Mouse (Mus musculus) adrenal gland, postnatal 4 days (tissue): ENCODE results near the gene Grhl3. TPM values are rescaled to one million over a fixed set of nuclear protein-coding genes. Genes with fewer than 3 reads are reported as not detected.
"Not testable (repeated sequence)": the region's sequence is repeated elsewhere in the genome, so short reads cannot be mapped to it uniquely, and the experiment has no call there.

Experiments used
- DNase-seq, 2 experiments: peaks; one replicate each; pipeline ENCODE4 v3.0.0; 2021 to 2022; ENCODE audit warnings: low spot score in 2 of 2, mixed read lengths in 2 of 2
- long read RNA-seq, 2 experiments: library from polyadenylated mRNA; stranded (forward); transcript quantifications; one replicate each; pipeline ENCODE4 v2.0.0; 2021
- total RNA-seq, 2 experiments: library from RNA; stranded (reverse); gene quantifications; 2 replicates each; pipeline ENCODE4 v1.2.3; 2021

Gene Grhl3
- total RNA-seq = under 1 TPM; 0.14 to 0.22 TPM
- long read RNA-seq, experiment 1 = 0 reads
- long read RNA-seq, experiment 2, partial matches to known transcripts = 0 of 1 reads
- long read RNA-seq, experiment 2, other reads (novel, unspliced or antisense) = 1 of 1 reads

DNA sequence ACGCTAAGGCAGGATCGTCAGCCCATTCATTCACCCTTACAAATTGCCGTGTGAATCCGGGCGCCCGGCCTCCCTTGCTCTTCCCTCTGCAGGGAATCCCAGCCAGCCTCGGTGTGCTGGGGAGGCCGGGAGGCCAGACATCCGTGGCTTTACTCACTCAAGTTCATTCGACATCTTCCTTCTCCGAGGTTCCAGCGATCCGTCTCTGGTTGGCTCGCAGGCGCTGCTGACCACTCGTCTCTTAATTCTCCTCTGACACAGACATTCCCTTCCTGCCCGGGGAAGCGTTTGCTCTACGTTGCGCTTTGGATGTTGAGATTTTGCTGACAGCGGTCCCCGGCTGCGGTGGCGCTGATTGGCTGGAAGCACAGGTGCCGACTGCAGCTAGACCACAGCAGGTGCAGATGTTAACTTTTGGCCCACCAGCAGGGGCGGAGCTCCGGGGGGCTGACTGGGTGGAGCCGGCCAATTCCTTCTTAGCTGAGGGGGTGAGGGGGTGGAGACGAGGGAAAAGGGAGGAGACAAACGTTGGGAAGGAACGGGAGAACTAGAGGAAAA, at the start of gene Grhl3:
Gene Grhl3, minus strand, starts transcription at position 380 of the 558 bp plus-strand sequence.
- no peak for DNase-seq

DNA sequence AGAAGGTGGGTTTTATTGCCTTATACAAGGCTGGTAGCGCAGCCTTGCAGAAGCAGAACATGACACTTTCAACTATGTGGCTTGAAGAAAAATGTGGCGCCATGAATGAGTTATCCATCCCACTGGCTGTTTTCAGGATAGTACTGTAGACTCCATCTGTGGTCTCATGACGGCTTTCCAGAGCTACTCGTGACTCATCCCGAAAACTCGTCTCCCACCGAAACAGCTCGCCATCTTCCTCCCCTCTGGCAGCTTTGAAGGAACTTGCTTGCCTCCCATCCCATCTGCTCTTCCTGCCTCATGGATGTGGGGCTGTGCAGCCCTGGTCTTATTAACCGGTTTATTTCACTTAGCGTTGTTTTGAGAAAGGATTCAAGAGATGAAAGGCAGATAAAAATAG, 48.9 kb upstream of the Grhl3 start:
- no peak for DNase-seq

- DNase-seq = no peak
These were observed 47.0 kb upstream of the Grhl3 start for GRCm38 (mm10) chr4:135620461-135620860.

GRCm38 (mm10) chr4:135617783-135618470, 44.5 kb upstream of the Grhl3 start:
- no peak for DNase-seq

- DNase-seq = no peak
These were observed 43.6 kb upstream of the Grhl3 start for GRCm38 (mm10) chr4:135617038-135617437.

GRCm38 (mm10) chr4:135615307-135615706, 41.9 kb upstream of the Grhl3 start:
- not testable (repeated sequence) for DNase-seq

DNA sequence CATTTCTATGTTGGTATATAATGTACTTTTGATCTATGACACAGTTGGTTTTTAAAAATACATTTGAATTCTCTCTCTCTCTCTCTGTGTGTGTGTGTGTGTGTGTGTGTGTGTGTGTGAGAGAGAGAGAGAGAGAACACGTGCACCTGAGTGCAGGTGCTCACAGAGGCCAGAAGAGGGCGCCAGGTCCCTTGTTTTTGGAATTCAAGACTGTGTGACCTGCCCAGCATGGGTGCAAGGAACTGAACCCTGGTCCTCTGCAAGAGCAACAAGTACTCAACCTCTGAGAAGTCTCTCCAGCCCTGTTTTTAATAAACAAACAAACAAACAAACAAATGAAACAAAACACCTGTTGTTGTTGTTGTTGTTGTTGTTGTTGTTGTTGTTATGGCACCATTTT, 36.6 kb upstream of the Grhl3 start:
- DNase-seq = no peak

GRCm38 (mm10) chr4:135607979-135608885, 34.8 kb upstream of the Grhl3 start:
- no peak for DNase-seq

- no peak for DNase-seq
These were observed 32.8 kb upstream of the Grhl3 start for GRCm38 (mm10) chr4:135606271-135606670.

- no peak for DNase-seq
These were observed 28.1 kb upstream of the Grhl3 start for GRCm38 (mm10) chr4:135601530-135601929.

- DNase-seq = no peak
These were observed 26.2 kb upstream of the Grhl3 start for GRCm38 (mm10) chr4:135599497-135600182.

GRCm38 (mm10) chr4:135598998-135599397, 25.6 kb upstream of the Grhl3 start:
- DNase-seq = no peak

DNA sequence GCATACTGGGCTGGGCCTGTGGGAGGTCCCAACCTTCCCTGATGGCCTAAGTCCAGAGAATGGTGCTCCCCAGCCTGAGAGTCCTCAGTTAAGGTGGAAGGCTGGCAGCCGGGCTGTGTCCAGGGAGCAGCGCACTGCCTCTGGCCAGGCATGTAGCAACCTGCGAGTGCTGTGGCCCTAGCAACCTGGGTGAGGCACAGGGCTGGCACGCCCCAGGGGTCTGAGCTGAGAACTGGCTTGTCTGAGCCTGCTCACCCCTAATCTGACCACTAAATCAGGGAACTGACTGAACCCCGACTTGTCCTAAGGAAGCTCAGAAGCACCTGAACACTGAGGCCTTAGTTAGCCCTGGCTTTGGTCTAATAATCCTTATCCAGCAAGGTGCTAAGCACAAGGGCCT, 24.1 kb upstream of the Grhl3 start:
- DNase-seq = no peak

GRCm38 (mm10) chr4:135595943-135596342, 22.5 kb upstream of the Grhl3 start:
- no peak for DNase-seq

DNA sequence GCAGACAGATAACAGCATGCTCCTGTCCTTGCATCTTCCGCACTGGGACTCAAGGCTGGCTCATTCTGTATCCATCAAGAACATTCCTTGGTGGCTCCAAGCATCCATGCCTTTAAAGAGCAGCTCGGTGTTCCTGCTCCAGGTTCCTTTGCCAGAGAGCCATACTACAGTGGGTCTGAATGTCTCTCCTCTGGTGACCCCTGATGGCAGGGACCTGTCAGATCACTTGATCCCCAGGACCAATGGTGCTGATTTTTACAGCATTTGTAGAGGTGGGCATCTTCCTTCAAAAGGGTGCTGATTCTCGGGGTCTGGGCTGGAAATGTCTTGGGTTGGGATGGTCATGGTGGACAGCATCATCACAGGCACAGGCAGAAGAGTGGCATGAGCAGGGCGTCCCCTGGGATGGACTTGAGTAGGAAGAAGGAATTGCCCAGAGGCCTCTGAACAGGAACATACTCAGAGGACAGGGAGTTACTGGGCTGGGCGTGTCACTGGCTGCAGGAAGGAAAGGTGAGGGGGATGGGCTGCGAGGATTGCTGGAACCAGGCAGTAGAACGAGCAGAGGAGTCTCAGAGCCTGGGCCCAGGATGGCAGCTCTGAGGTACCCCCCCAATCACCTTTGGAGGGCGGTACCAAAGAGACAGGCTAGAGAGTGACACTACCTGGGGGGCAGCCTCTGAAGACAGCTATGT, 18.3 kb upstream of the Grhl3 start:
- DNase-seq = no peak

DNA sequence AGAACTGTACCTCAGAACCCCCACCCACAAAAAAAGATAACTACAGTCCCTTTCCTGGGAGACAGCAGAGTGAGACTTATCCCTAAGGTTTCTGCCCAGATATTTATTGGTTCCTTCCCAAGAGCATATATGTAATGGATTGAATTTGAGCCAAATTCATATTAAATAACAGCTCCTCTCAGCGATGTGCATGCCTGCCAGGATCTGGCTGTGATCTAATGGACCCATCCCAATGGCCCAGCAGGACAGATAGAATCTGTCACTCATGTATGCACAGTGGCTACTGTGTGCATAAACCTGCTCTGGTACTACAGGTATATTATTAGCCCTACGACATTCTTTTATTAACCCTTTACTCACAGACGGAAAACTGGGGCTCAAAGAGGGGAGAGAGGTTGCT, 17.7 kb upstream of the Grhl3 start:
- no peak for DNase-seq

DNA sequence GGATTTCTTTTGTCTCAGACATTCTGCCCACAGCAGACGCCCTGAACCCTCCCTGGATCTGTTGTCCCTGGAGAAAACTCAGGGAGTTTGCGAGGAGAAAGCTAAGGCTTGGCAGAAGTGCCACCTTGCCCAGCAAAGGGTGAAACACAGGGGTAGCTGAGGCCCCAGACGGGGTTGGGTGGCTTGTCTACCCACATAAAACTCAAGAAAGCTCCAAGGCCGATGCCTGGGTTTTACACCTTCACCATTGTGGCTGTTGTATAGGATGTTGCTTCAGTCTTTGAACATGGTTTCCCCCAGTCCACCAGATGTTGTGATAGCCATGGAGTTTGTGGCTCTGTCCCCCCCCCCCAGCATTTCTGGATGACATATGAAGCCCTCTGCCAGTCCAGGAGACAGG, 11.4 kb upstream of the Grhl3 start:
- no peak for DNase-seq

DNA sequence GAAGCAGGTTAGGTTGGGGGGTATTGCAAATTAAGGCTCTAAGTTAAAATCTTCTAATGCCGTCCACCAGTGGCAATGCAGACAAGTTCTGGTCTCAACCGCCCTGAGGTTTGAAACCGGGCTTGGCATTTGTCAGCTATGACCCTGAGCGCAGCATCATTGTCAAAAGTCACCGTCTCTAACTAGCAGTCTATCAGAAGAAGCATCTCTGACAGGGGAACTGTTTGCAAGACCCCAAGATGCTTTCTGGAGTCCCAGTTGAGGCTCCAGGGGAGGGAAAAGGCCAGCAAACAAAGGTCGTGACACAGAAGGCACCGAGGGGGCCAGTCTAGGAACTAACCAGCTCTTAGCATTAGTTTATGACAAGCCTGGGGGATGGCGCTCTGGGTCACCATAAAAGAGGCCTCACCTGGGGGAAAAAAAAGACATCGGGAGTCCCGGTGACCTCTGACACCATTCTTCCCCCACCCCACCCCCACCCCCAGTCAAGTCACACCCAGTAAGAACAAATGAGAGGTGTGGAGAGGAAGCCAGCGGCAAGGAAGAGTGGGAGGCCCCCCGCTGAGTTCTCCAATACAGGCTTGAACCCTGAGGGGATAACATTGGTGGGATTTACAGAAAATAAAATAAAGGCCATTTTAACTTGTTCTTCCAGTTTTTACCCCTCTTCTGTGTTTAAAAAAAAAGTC, 7.9 kb upstream of the Grhl3 start:
- DNase-seq = no peak

GRCm38 (mm10) chr4:135579695-135580094, 6.3 kb upstream of the Grhl3 start:
- no peak for DNase-seq

DNA sequence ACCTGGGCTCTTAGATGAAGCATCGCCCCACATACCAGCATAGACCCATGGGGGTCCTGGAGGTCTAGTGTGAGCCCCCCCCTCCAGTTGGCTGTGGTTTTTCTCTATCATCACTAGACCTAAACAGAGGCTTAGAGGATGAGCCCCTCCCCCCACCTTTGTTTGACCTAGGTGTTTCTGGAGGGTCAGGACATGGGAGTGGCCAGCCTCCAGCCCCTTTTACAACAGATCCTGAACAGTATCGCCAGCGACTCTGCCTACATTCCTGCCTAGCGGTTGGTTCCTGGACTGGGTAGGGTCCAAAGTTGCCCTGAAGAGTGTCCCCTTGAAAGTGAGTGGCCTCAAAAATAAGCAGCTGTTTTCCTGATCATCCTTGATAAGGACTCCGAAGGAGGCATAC, 5.1 kb upstream of the Grhl3 start:
- no peak for DNase-seq
